ENCODE assay signal across 15 mouse cellular contexts in the genomic region with DNA sequence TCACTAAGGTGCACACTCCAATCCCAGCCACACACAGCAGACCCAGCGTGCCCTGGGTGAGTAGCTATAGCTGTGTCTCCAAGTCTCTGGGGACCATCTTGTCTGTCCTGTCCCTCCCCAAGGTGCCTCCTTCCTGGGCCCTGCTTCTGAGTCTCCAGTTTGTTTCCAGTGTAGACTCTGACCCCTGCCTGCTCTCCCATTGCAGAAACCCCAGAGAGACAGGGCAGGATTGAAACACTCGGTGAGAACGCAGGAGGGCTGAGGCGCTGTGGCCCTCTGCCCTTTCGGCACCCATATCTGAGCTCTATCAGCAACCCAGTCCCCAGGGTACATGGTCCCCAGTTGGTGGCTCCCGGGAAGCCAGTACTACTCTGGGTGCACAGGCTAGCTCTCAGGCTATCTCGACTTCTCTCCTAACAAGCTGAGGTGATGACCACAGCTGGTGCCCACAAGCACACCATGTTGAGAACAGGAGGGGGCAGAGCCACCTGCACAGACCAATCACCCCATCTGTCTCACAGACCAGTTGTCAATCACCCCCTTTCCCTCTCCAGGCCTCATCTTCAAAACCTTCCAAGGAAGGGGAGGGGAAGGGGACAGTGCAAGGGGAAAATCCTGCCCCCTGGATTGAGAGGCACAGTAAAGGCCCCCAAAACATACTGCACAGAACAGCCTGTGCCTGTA. TPM values are rescaled to one million over a fixed set of nuclear protein-coding genes. Genes with fewer than 3 reads are reported as not detected.
DNase-seq lines count a peak whose midpoint lies in the region; ATAC-seq and TF ChIP-seq lines count a peak whose summit lies in the region.
"Had no signal": no experiment of that assay in that cellular context is flagged by ENCODE, and none has a peak within 500 bp of the region (broad histone marks: within the 10 kb centered on the region; RNA-seq: fewer than 3 reads in every experiment).

No protein-coding gene starts in this region.

- H3K27ac ChIP-seq in layer of hippocampus, adult 2 months: peak overlapping the region; percentile 66
- peak overlapping the region; percentile 89 for H3K27ac ChIP-seq in spleen, adult 2 months (ENCODE audit: insufficient read depth, low read length)
- peak overlapping the region; percentile 96 for H3K27ac ChIP-seq in intestine, embryonic 16.5 days (ENCODE audit: low read length)
- peak overlapping the region; percentile 92 for H3K27ac ChIP-seq in stomach, postnatal 0 days (replicated peaks)
- no peak overlapping the region for H3K27ac ChIP-seq in midbrain, embryonic 14.5 days (replicated peaks; ENCODE audit: low read depth, low read length)
- H3K27ac ChIP-seq: embryonic facial prominence, embryonic 12.5 days; hindbrain, embryonic 10.5 days; midbrain, embryonic 12.5 days had no signal

- peak overlapping the region; percentile 56 for H3K9ac ChIP-seq in intestine, embryonic 16.5 days (ENCODE audit: low read depth, low read length)
- H3K9ac ChIP-seq in stomach, postnatal 0 days (ENCODE audit: low read length): peak overlapping the region; percentile 23; the same call in 1 of the 2 replicates
- H3K9ac ChIP-seq in midbrain, embryonic 14.5 days (replicated peaks; ENCODE audit: low read length): no peak overlapping the region
- H3K9ac ChIP-seq: embryonic facial prominence, embryonic 12.5 days; midbrain, embryonic 12.5 days had no signal

- peaks cover 3% of the 10 kb centered on the region for H3K9me3 ChIP-seq in intestine, embryonic 16.5 days (ENCODE audit: control insufficient read depth, low read length)
- no peaks in the 10 kb centered on the region for H3K9me3 ChIP-seq in stomach, postnatal 0 days (ENCODE audit: control insufficient read depth, low read length)
- H3K9me3 ChIP-seq in midbrain, embryonic 14.5 days (ENCODE audit: control insufficient read depth, low read length): no peaks in the 10 kb centered on the region
- H3K9me3 ChIP-seq: embryonic facial prominence, embryonic 12.5 days; hindbrain, embryonic 10.5 days had no signal

- TF ChIP-seq EP300 in stomach, postnatal 0 days (optimal IDR thresholded peaks at IDR 0.05): no peak

- H3K27me3 ChIP-seq in spleen, adult 2 months (ENCODE audit: control insufficient read depth, insufficient read depth, low read length): no peaks in the 10 kb centered on the region
- H3K27me3 ChIP-seq in intestine, embryonic 16.5 days (replicated peaks; ENCODE audit: control insufficient read depth, insufficient read depth, low read length): no peaks in the 10 kb centered on the region
- H3K27me3 ChIP-seq in stomach, postnatal 0 days (ENCODE audit: control insufficient read depth, insufficient read depth, low read length): no peaks in the 10 kb centered on the region
- H3K27me3 ChIP-seq in midbrain, embryonic 14.5 days (ENCODE audit: control insufficient read depth, insufficient read depth, low read length): no peaks in the 10 kb centered on the region
- H3K27me3 ChIP-seq: embryonic facial prominence, embryonic 12.5 days; Patski had no signal

- WGBS in spleen, adult 2 months: 47% methylated on average over 7 of the region's 7 CpGs
- 58% methylated on average over 7 of the region's 7 CpGs for WGBS in intestine, embryonic 16.5 days
- 82% methylated on average over 7 of the region's 7 CpGs for WGBS in stomach, postnatal 0 days
- 88% methylated on average over 7 of the region's 7 CpGs for WGBS in midbrain, embryonic 14.5 days

- TF ChIP-seq CTCF in layer of hippocampus, adult 2 months (conservative IDR thresholded peaks at IDR 0.05): no peak
- no peak for TF ChIP-seq CTCF in spleen, adult 2 months (IDR thresholded peaks at IDR 0.05; ENCODE audit: extremely low read depth, insufficient read depth, insufficient read length, insufficient replicate concordance)
- TF ChIP-seq CTCF in stomach, postnatal 0 days (IDR thresholded peaks at IDR 0.05; ENCODE audit: low read depth): no peak

- TF ChIP-seq POLR2A in spleen, adult 2 months (IDR thresholded peaks at IDR 0.05; ENCODE audit: low read depth, low read length): no peak

- peaks cover 33% of the 10 kb centered on the region; the same call in 1 of the 2 replicates for H3K4me1 ChIP-seq in spleen, adult 2 months (ENCODE audit: control insufficient read depth, insufficient read depth, insufficient read length)
- peaks cover 42% of the 10 kb centered on the region for H3K4me1 ChIP-seq in intestine, embryonic 16.5 days (ENCODE audit: control insufficient read depth, insufficient read depth, low read length)
- peaks cover 5% of the 10 kb centered on the region; the same call in 1 of the 2 replicates for H3K4me1 ChIP-seq in stomach, postnatal 0 days (replicated peaks; ENCODE audit: control insufficient read depth, insufficient read depth)
- no peaks in the 10 kb centered on the region for H3K4me1 ChIP-seq in midbrain, embryonic 14.5 days (ENCODE audit: control insufficient read depth, insufficient read depth, low read length)
- H3K4me1 ChIP-seq: midbrain, embryonic 12.5 days had no signal

- peak overlapping the region; percentile 50 for H3K4me2 ChIP-seq in intestine, embryonic 16.5 days (ENCODE audit: low read depth, low read length)
- no peak overlapping the region for H3K4me2 ChIP-seq in stomach, postnatal 0 days (replicated peaks; ENCODE audit: low read depth)
- no peak overlapping the region for H3K4me2 ChIP-seq in midbrain, embryonic 14.5 days (ENCODE audit: low read length)
- H3K4me2 ChIP-seq: embryonic facial prominence, embryonic 12.5 days; midbrain, embryonic 12.5 days had no signal

- H3K36me3 ChIP-seq in spleen, adult 2 months (ENCODE audit: control insufficient read depth, insufficient read depth, low read length): peaks cover 12% of the 10 kb centered on the region
- H3K36me3 ChIP-seq in intestine, embryonic 16.5 days (ENCODE audit: control insufficient read depth, insufficient read depth, low read length): peaks cover 4% of the 10 kb centered on the region; the same call in 1 of the 2 replicates
- H3K36me3 ChIP-seq in stomach, postnatal 0 days (ENCODE audit: control insufficient read depth, insufficient read depth, low read length): no peaks in the 10 kb centered on the region
- no peaks in the 10 kb centered on the region for H3K36me3 ChIP-seq in midbrain, embryonic 14.5 days (ENCODE audit: control insufficient read depth, insufficient read depth, low read length)
- H3K36me3 ChIP-seq: embryonic facial prominence, embryonic 12.5 days; hindbrain, embryonic 10.5 days; midbrain, embryonic 12.5 days had no signal

- H3K4me3 ChIP-seq in layer of hippocampus, adult 2 months: no peak overlapping the region
- H3K4me3 ChIP-seq in spleen, adult 2 months (ENCODE audit: extremely low read depth, insufficient read depth, insufficient read length): peak overlapping the region; percentile 59
- H3K4me3 ChIP-seq in intestine, embryonic 16.5 days (ENCODE audit: low read length): peak overlapping the region; percentile 30
- no peak overlapping the region for H3K4me3 ChIP-seq in stomach, postnatal 0 days (ENCODE audit: low read depth, low read length)
- no peak overlapping the region for H3K4me3 ChIP-seq in midbrain, embryonic 14.5 days (replicated peaks; ENCODE audit: low read depth, low read length)
- H3K4me3 ChIP-seq: embryonic facial prominence, embryonic 12.5 days; hindbrain, embryonic 10.5 days; midbrain, embryonic 12.5 days had no signal

- peak; percentile 8 for ATAC-seq in intestine, embryonic 16.5 days
- no peak for ATAC-seq in stomach, postnatal 0 days (ENCODE audit: low FRiP score, low TSS enrichment)
- ATAC-seq in midbrain, embryonic 14.5 days (ENCODE audit: low FRiP score, low TSS enrichment): no peak
- ATAC-seq: Patski had no signal

- no peak for DNase-seq in layer of hippocampus, adult 2 months (ENCODE audit: low spot score in 2 of 2)
- DNase-seq in layer of hippocampus, postnatal 25 days (ENCODE audit: extremely low spot score in 1 of 2, low spot score in 1 of 2): no peak
- no peak for DNase-seq in spleen, adult 2 months (ENCODE audit: low read depth in 1 of 2, low spot score in 2 of 2)
- no peak for DNase-seq in spleen, postnatal 4 days (ENCODE audit: low spot score in 2 of 2)
- DNase-seq in stomach, postnatal 0 days (ENCODE audit: low spot score): no peak
- no peak for DNase-seq in midbrain, embryonic 14.5 days
- DNase-seq: cerebellum, adult 11 months; cerebellum, postnatal 36 days; kidney, adult 11 months; lung, adult 18-20 months had no signal

RNA-seq across cellular contexts. Expression of gene Arhgap27, which starts 17.9 kb away (rescaled TPM):
- 10 to 100 TPM; 11.8 to 14.0 TPM for total RNA-seq in layer of hippocampus, adult 2 months (2021)
- total RNA-seq in layer of hippocampus, postnatal 25 days (2021): 1 to 10 TPM; 8.6 to 9.3 TPM
- 90.0 and 101 TPM in 2 replicates for polyA plus RNA-seq in spleen, adult 2 months (2012; rRNA removed)
- polyA plus RNA-seq in intestine, embryonic 16.5 days (2015; fragmentation: Nextera tagmentation; extraction: Ambion mirVana): 40.2 and 42.3 TPM in 2 replicates
- 18.2 and 22.1 TPM in 2 replicates for polyA plus RNA-seq in stomach, postnatal 0 days (2015; fragmentation: Nextera tagmentation; extraction: Ambion mirVana)
- polyA plus RNA-seq in midbrain, embryonic 14.5 days (2014; fragmentation: Nextera tagmentation; extraction: Ambion mirVana): 2.1 and 4.0 TPM in 2 replicates

Comparison
In these comparisons a context has a peak if more than half of its experiments do, and no peak if none do; other contexts are left out.
1. H3K4me3 ChIP-seq: peak in spleen, adult 2 months (single experiment) and intestine, embryonic 16.5 days (single experiment); none in layer of hippocampus, adult 2 months (single experiment), stomach, postnatal 0 days (single experiment) and midbrain, embryonic 14.5 days (single experiment).